In genomic region chr9:22952571-22953442, GRCm38 (mm10) we compare ENCODE assay signal across 18 mouse cellular contexts.
DNase-seq lines count a peak whose midpoint lies in the region; ATAC-seq lines count a peak whose summit lies in the region.
"Had no signal": no experiment of that assay in that cellular context is flagged by ENCODE, and none has a peak within 500 bp of the region (broad histone marks: within the 10 kb centered on the region; RNA-seq: fewer than 3 reads in every experiment).

No protein-coding gene starts in this region.

- H3K9me3 ChIP-seq in forebrain, embryonic 13.5 days (replicated peaks) = no peaks in the 10 kb centered on the region
- H3K9me3 ChIP-seq: heart, embryonic 15.5 days; hindbrain, embryonic 12.5 days; midbrain, embryonic 15.5 days had no signal

- ATAC-seq in forebrain, embryonic 13.5 days = no peak
- ATAC-seq: forebrain, embryonic 16.5 days; midbrain, embryonic 15.5 days had no signal

- WGBS in forebrain, embryonic 13.5 days = 79% methylated on average over 16 of the region's 16 CpGs

- H3K27ac ChIP-seq in forebrain, embryonic 13.5 days = no peak overlapping the region
- H3K27ac ChIP-seq: heart, embryonic 15.5 days; hindbrain, embryonic 12.5 days; midbrain, embryonic 15.5 days had no signal

- no peaks in the 10 kb centered on the region for H3K4me1 ChIP-seq in forebrain, embryonic 13.5 days
- H3K4me1 ChIP-seq: heart, embryonic 15.5 days; midbrain, embryonic 15.5 days had no signal

- H3K27me3 ChIP-seq in forebrain, embryonic 13.5 days = no peaks in the 10 kb centered on the region
- H3K27me3 ChIP-seq: heart, embryonic 15.5 days; hindbrain, embryonic 12.5 days; midbrain, embryonic 15.5 days had no signal

- H3K9ac ChIP-seq in forebrain, embryonic 13.5 days = no peak overlapping the region
- H3K9ac ChIP-seq: heart, embryonic 15.5 days; hindbrain, embryonic 12.5 days; midbrain, embryonic 15.5 days had no signal

- no peaks in the 10 kb centered on the region for H3K36me3 ChIP-seq in forebrain, embryonic 13.5 days (ENCODE audit: poor library complexity, severe bottlenecking)
- H3K36me3 ChIP-seq: heart, embryonic 15.5 days; hindbrain, embryonic 12.5 days; midbrain, embryonic 15.5 days had no signal

- H3K4me2 ChIP-seq in forebrain, embryonic 13.5 days = no peak overlapping the region
- H3K4me2 ChIP-seq: heart, embryonic 15.5 days; hindbrain, embryonic 12.5 days; midbrain, embryonic 15.5 days had no signal

- no peak overlapping the region for H3K4me3 ChIP-seq in forebrain, embryonic 13.5 days
- H3K4me3 ChIP-seq: heart, embryonic 15.5 days; hindbrain, embryonic 12.5 days; midbrain, embryonic 15.5 days had no signal

- peak; percentile 63 for DNase-seq in embryo, embryonic 10.5 days (ENCODE audit: low spot score)
- DNase-seq in embryo, embryonic 9.5 days (ENCODE audit: extremely low spot score) = no peak
- peak; percentile 11 to 26 for DNase-seq in kidney, postnatal 4 days
- no peak for DNase-seq in kidney, adult 11 months
- peak; percentile 81 for DNase-seq in hindlimb bud, embryonic 11.5 days (ENCODE audit: extremely low spot score, low read depth, low spot score)
- no peak for DNase-seq in ovary, postnatal 10 days (ENCODE audit: low spot score)
- no peak for DNase-seq in ovary, postnatal 36 days (ENCODE audit: low spot score)
- DNase-seq: adrenal gland, postnatal 14 days; cerebellum, adult 9-11 months; kidney, adult 8-10 months; liver; lung, adult 2 months; right cerebral cortex, adult 18-20 months had no signal

Comparison
In these comparisons a context has a peak if more than half of its experiments do, and no peak if none do; other contexts are left out.
1. DNase-seq: peak in embryo, embryonic 10.5 days (single experiment), kidney, postnatal 4 days (2 of 2) and hindlimb bud, embryonic 11.5 days (single experiment); none in embryo, embryonic 9.5 days (single experiment), kidney, adult 11 months (single experiment), ovary, postnatal 10 days (single experiment) and ovary, postnatal 36 days (single experiment).